Mouse (Mus musculus) E14TG2a.4 (cell line): ENCODE results near the gene Tpm1.

Experiments
- CTCF ChIP-seq: conservative IDR thresholded peaks from 2 replicates; pipeline ENCODE4 v1.5.1; 2014; ENCODE audit warnings: low read length
- POU5F1 ChIP-seq: IDR thresholded peaks from 2 replicates; pipeline ENCODE4 v1.6.1; 2014; ENCODE audit warnings: low read length, borderline replicate concordance

- TF ChIP-seq CTCF (no peak), POU5F1 (no peak)
These were observed 630 bp upstream of the Tpm1 start for GRCm38 (mm10) chr9:67049836-67050235.
